Mouse (Mus musculus): ENCODE results near the gene Cep41.

DNA sequence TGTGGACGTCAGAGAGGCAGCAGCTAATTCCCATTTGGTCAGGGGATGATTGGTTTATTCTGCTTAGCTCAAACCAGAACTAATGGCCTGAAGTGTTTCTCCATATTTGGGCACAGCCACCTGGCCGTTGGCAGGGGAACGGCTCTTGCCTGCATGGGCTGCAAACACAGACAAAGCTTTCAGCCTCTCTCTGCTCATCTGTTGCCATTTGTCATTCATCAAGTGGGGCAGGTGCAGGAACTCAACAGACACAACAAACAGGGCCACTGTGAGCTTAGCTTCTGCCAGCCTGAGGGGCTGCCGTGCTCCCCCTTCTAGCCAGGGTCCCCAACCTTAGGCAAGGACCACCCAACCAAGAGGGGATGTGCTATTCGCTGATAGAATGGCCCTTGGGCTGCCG, 65.4 kb downstream of the Cep41 start:
- TF ChIP-seq CTCF (IDR thresholded peaks at IDR 0.05; ENCODE audit: low read depth) (no peak), EP300 (IDR thresholded peaks at IDR 0.05; ENCODE audit: low read depth) (no peak)
